Comparison of ENCODE assay signal across 8 mouse cellular contexts in the genomic region with DNA sequence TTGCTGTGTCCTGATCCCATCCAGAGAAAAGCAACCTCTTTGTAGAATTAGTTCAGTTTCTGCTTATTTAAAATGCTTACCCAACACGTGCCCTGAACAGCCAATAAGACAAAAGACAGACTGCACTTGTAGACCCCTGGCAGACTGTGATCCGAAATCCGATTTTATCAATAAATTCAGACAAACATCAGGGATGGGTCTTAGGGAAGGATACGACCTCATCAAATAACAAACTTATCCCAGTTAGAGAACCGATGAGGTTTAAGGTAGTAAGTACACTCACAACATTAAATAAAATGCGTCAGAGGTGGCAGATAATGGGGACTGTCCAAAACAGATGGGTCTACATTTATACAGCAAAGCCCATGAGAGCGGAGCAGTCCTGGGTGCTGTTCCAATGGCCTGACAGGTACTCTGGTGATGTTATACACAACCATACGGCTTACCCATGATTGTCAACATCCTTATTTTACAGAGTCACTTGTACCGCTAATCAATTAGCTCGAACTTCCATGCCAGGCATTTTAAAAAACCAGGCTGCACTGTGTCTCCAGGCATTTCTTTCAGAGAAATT. TPM values are rescaled to one million over a fixed set of nuclear protein-coding genes. Genes with fewer than 3 reads are reported as not detected.
A peak's percentile ranks its signal among the peaks of the same experiment; 100 is the strongest.
DNase-seq lines count a peak whose midpoint lies in the region; ATAC-seq and TF ChIP-seq lines count a peak whose summit lies in the region.

No protein-coding gene starts in this region.

- H3K4me1 ChIP-seq in heart, adult 2 months (ENCODE audit: control insufficient read depth, insufficient read depth, low read length), result peaks cover 7% of the 10 kb centered on the region
- H3K4me1 ChIP-seq in ES-Bruce4 (ENCODE audit: control insufficient read depth, insufficient read depth, low read length), result no peaks in the 10 kb centered on the region
- H3K4me1 ChIP-seq in forebrain, embryonic 13.5 days, result peaks cover 25% of the 10 kb centered on the region
- H3K4me1 ChIP-seq in limb, embryonic 14.5 days (ENCODE audit: control insufficient read depth, insufficient read depth, low read length), result peaks cover 13% of the 10 kb centered on the region
- peaks cover 28% of the 10 kb centered on the region for H3K4me1 ChIP-seq in neural tube, embryonic 15.5 days

- H3K4me2 ChIP-seq in forebrain, embryonic 13.5 days, result peak overlapping the region; percentile 55
- H3K4me2 ChIP-seq in limb, embryonic 14.5 days (replicated peaks; ENCODE audit: low read depth, low read length, severe bottlenecking), result peak overlapping the region; percentile 55
- peak overlapping the region; percentile 61 for H3K4me2 ChIP-seq in neural tube, embryonic 15.5 days

- peak overlapping the region; percentile 63 for H3K9ac ChIP-seq in heart, adult 2 months (ENCODE audit: low read depth, low read length)
- H3K9ac ChIP-seq in ES-Bruce4 (ENCODE audit: low read depth, poor library complexity, severe bottlenecking), result peak overlapping the region; percentile 62
- H3K9ac ChIP-seq in forebrain, embryonic 13.5 days, result peak overlapping the region; percentile 71
- peak overlapping the region; percentile 84 for H3K9ac ChIP-seq in limb, embryonic 14.5 days (ENCODE audit: low read depth, low read length, severe bottlenecking)
- H3K9ac ChIP-seq in neural tube, embryonic 15.5 days (replicated peaks), result peak overlapping the region; percentile 61

- H3K27me3 ChIP-seq in heart, adult 2 months (ENCODE audit: control insufficient read depth, insufficient read depth, low read length), result no peaks in the 10 kb centered on the region
- H3K27me3 ChIP-seq in ES-Bruce4 (ENCODE audit: control insufficient read depth, insufficient read depth, low read length, poor library complexity, severe bottlenecking), result no peaks in the 10 kb centered on the region
- H3K27me3 ChIP-seq in forebrain, embryonic 13.5 days, result no peaks in the 10 kb centered on the region
- no peaks in the 10 kb centered on the region for H3K27me3 ChIP-seq in limb, embryonic 14.5 days (ENCODE audit: control insufficient read depth, insufficient read depth, low read length)
- H3K27me3 ChIP-seq in neural tube, embryonic 15.5 days (replicated peaks), result 0 out of 2 replicates have a peak, but pooled peaks cover 4% of the 10 kb centered on the region

- intact Hi-C loops in heart, adult 2 months (cut with DNase I), result loop anchor here (1.0 kb wide), 1 partner anchor 12 kb away; no protein-coding TSS in a partner anchor
- intact Hi-C loops in heart, postnatal 14 days (cut with DNase I), result no loop called here

- peak overlapping the region; percentile 48 for H3K27ac ChIP-seq in heart, adult 2 months
- H3K27ac ChIP-seq in ES-Bruce4 (ENCODE audit: insufficient read depth, low read length), result no peak overlapping the region
- peak overlapping the region; percentile 76 for H3K27ac ChIP-seq in forebrain, embryonic 13.5 days
- H3K27ac ChIP-seq in limb, embryonic 14.5 days (replicated peaks; ENCODE audit: low read depth, low read length), result peak overlapping the region; percentile 87
- H3K27ac ChIP-seq in neural tube, embryonic 15.5 days (replicated peaks), result peak overlapping the region; percentile 72

- no peak for TF ChIP-seq POLR2A in heart, adult 2 months (IDR thresholded peaks at IDR 0.05; ENCODE audit: insufficient read depth, low read depth, low read length)
- TF ChIP-seq POLR2A in ES-Bruce4 (IDR thresholded peaks at IDR 0.05; ENCODE audit: insufficient read depth, low read length), result no peak
- TF ChIP-seq POLR2A in limb, embryonic 14.5 days (IDR thresholded peaks at IDR 0.05; ENCODE audit: borderline replicate concordance, extremely low read depth, insufficient read depth, insufficient read length), result no peak

- H3K36me3 ChIP-seq in heart, adult 2 months (ENCODE audit: control insufficient read depth, insufficient read depth, low read length), result peaks cover 7% of the 10 kb centered on the region
- peaks cover 36% of the 10 kb centered on the region for H3K36me3 ChIP-seq in ES-Bruce4 (ENCODE audit: control insufficient read depth, insufficient read depth, low read length, poor library complexity, severe bottlenecking)
- H3K36me3 ChIP-seq in forebrain, embryonic 13.5 days (ENCODE audit: poor library complexity, severe bottlenecking), result peaks cover 41% of the 10 kb centered on the region
- peaks cover 40% of the 10 kb centered on the region for H3K36me3 ChIP-seq in limb, embryonic 14.5 days (ENCODE audit: control insufficient read depth, insufficient read depth, low read length)
- peaks cover 25% of the 10 kb centered on the region for H3K36me3 ChIP-seq in neural tube, embryonic 15.5 days

- peaks cover 2% of the 10 kb centered on the region for H3K79me2 ChIP-seq in heart, adult 2 months (replicated peaks; ENCODE audit: control insufficient read depth, insufficient read depth, low read length)

- WGBS in heart, adult 2 months, result 14% methylated on average over 10 of the region's 10 CpGs
- 25% methylated on average over 10 of the region's 10 CpGs for WGBS in forebrain, embryonic 13.5 days
- 25% methylated on average over 10 of the region's 10 CpGs for WGBS in limb, embryonic 14.5 days
- WGBS in neural tube, embryonic 15.5 days, result 31% methylated on average over 10 of the region's 10 CpGs

- ATAC-seq in forebrain, embryonic 13.5 days, result peak; percentile 50
- peak; percentile 0; the same call in 1 of the 2 replicates for ATAC-seq in limb, embryonic 14.5 days (ENCODE audit: low FRiP score, low read depth)
- peak; percentile 45 for ATAC-seq in neural tube, embryonic 15.5 days (ENCODE audit: low FRiP score)

- peaks cover 22% of the 10 kb centered on the region for H3K9me3 ChIP-seq in ES-Bruce4 (replicated peaks; ENCODE audit: control insufficient read depth, insufficient read depth, low read length, poor library complexity, severe bottlenecking)
- H3K9me3 ChIP-seq in forebrain, embryonic 13.5 days (replicated peaks), result 0 out of 2 replicates have a peak, but pooled peaks cover 4% of the 10 kb centered on the region
- H3K9me3 ChIP-seq in limb, embryonic 14.5 days (ENCODE audit: control insufficient read depth, low read length), result no peaks in the 10 kb centered on the region
- 0 out of 2 replicates have a peak, but pooled peaks cover 2% of the 10 kb centered on the region for H3K9me3 ChIP-seq in neural tube, embryonic 15.5 days (replicated peaks)

- TF ChIP-seq EP300 in heart, adult 2 months (IDR thresholded peaks at IDR 0.05; ENCODE audit: insufficient read depth, low read depth, low read length), result no peak
- TF ChIP-seq EP300 in ES-Bruce4 (IDR thresholded peaks at IDR 0.05; ENCODE audit: insufficient read depth, low read depth, low read length), result no peak

- peak overlapping the region; percentile 57 for H3K4me3 ChIP-seq in heart, adult 2 months
- peak overlapping the region; percentile 59 for H3K4me3 ChIP-seq in ES-Bruce4 (ENCODE audit: low read depth, low read length)
- peak overlapping the region; percentile 47 for H3K4me3 ChIP-seq in forebrain, embryonic 13.5 days
- H3K4me3 ChIP-seq in limb, embryonic 14.5 days (replicated peaks; ENCODE audit: low read length), result peak overlapping the region; percentile 56
- H3K4me3 ChIP-seq in neural tube, embryonic 15.5 days (replicated peaks), result peak overlapping the region; percentile 46

- no peak for TF ChIP-seq CTCF in heart, adult 2 months (IDR thresholded peaks at IDR 0.05)
- no peak for TF ChIP-seq CTCF in ES-Bruce4 (IDR thresholded peaks at IDR 0.05; ENCODE audit: low read depth, low read length)

- DNase-seq in heart, adult 2 months, result no peak
- no peak for DNase-seq in heart, postnatal 14 days
- no peak for DNase-seq in limb, embryonic 14.5 days (ENCODE audit: low spot score)
- no peak for DNase-seq in T-cell, adult 2 months (ENCODE audit: low spot score)
- DNase-seq in spleen, postnatal 36 days (ENCODE audit: low spot score in 2 of 2), result no peak

RNA-seq across cellular contexts. Expression of a gene that starts 0.8 kb away (rescaled TPM):
- total RNA-seq in heart, adult 2 months (2021), result 10 to 100 TPM in 1 of 2 experiments, 1 to 10 TPM in 1; 8.7 to 11.5 TPM
- polyA plus RNA-seq in heart, adult 2 months (2012; rRNA removed), result 12.7 and 23.9 TPM in 2 replicates
- 10 to 100 TPM; 25.4 to 32.1 TPM for total RNA-seq in heart, postnatal 14 days (2021)
- polyA plus RNA-seq in ES-Bruce4 (2011; ENCODE audit: insufficient read depth, insufficient read length, low read depth, missing spikeins), result 217 and 219 TPM in 2 replicates
- polyA plus RNA-seq in forebrain, embryonic 13.5 days (2015; fragmentation: Nextera tagmentation; extraction: Ambion mirVana), result 145 and 146 TPM in 2 replicates
- polyA plus RNA-seq in limb, embryonic 14.5 days (2012; rRNA removed), result 277 and 360 TPM in 2 replicates
- polyA plus RNA-seq in limb, embryonic 14.5 days (2014; fragmentation: Nextera tagmentation; extraction: Ambion mirVana), result 139 and 150 TPM in 2 replicates
- 63.6 and 84.0 TPM in 2 replicates for polyA plus RNA-seq in neural tube, embryonic 15.5 days (2015; fragmentation: Nextera tagmentation; extraction: Ambion mirVana)

RNA-seq across cellular contexts. Expression of a gene that starts 0.8 kb away (rescaled TPM):
- not detected for total RNA-seq in heart, adult 2 months (2021)
- polyA plus RNA-seq in heart, adult 2 months (2012; rRNA removed), result not detected in 2 replicates
- total RNA-seq in heart, postnatal 14 days (2021), result not detected
- polyA plus RNA-seq in ES-Bruce4 (2011; ENCODE audit: insufficient read depth, insufficient read length, low read depth, missing spikeins), result not detected in 2 replicates
- polyA plus RNA-seq in forebrain, embryonic 13.5 days (2015; fragmentation: Nextera tagmentation; extraction: Ambion mirVana), result 0.06 TPM in 1 of 2 replicates, not detected in the other
- not detected in 2 replicates for polyA plus RNA-seq in limb, embryonic 14.5 days (2012; rRNA removed)
- not detected in 2 replicates for polyA plus RNA-seq in limb, embryonic 14.5 days (2014; fragmentation: Nextera tagmentation; extraction: Ambion mirVana)
- polyA plus RNA-seq in neural tube, embryonic 15.5 days (2015; fragmentation: Nextera tagmentation; extraction: Ambion mirVana), result 0.11 and 0.14 TPM in 2 replicates

RNA-seq across cellular contexts. Expression of a gene that starts 49.8 kb away (rescaled TPM):
- total RNA-seq in heart, adult 2 months (2021), result under 1 TPM in 1 of 2 experiments, not detected in 1; 0.13 TPM
- polyA plus RNA-seq in heart, adult 2 months (2012; rRNA removed), result 0.06 TPM in 2 replicates
- total RNA-seq in heart, postnatal 14 days (2021), result under 1 TPM; 0.07 to 0.15 TPM
- not detected in 2 replicates for polyA plus RNA-seq in ES-Bruce4 (2011; ENCODE audit: insufficient read depth, insufficient read length, low read depth, missing spikeins)
- polyA plus RNA-seq in forebrain, embryonic 13.5 days (2015; fragmentation: Nextera tagmentation; extraction: Ambion mirVana), result 1.7 TPM in 2 replicates
- 0.15 and 0.20 TPM in 2 replicates for polyA plus RNA-seq in limb, embryonic 14.5 days (2012; rRNA removed)
- polyA plus RNA-seq in limb, embryonic 14.5 days (2014; fragmentation: Nextera tagmentation; extraction: Ambion mirVana), result 1.7 and 2.2 TPM in 2 replicates
- polyA plus RNA-seq in neural tube, embryonic 15.5 days (2015; fragmentation: Nextera tagmentation; extraction: Ambion mirVana), result 0.41 and 0.69 TPM in 2 replicates

Comparison
In these comparisons a context has a peak if more than half of its experiments do, and no peak if none do; other contexts are left out.
1. ATAC-seq: peak in every context shown above with its lines; median percentile 50 in forebrain, embryonic 13.5 days; 45 in neural tube, embryonic 15.5 days; 0 in limb, embryonic 14.5 days.